Mouse (Mus musculus): ENCODE data around the gene Sema5a. TPM values are rescaled to one million over a fixed set of nuclear protein-coding genes. Genes with fewer than 3 reads are reported as not detected.

The Sema5a gene
- polyA plus RNA-seq, 1 experiment from 2014 or later, result 3.0 TPM

GRCm38 (mm10) chr15:32259362-32260096, 14.9 kb downstream of the Sema5a start:
- H3K27ac ChIP-seq (replicated peaks), result no peak overlapping the region
- 69% methylated on average over 5 of the region's 5 CpGs for WGBS
- peaks cover 16% of the 10 kb centered on the region for H3K4me1 ChIP-seq
- H3K4me3 ChIP-seq, result no peak overlapping the region
- no peak for DNase-seq (ENCODE audit: low spot score)
- no peaks in the 10 kb centered on the region for H3K36me3 ChIP-seq
- H3K27me3 ChIP-seq (ENCODE audit: low read depth, poor library complexity, severe bottlenecking), result no peaks in the 10 kb centered on the region
- no peaks in the 10 kb centered on the region for H3K9me3 ChIP-seq (replicated peaks)

GRCm38 (mm10) chr15:32260942-32261341, 16.3 kb downstream of the Sema5a start:
- H3K36me3 ChIP-seq, result no peaks in the 10 kb centered on the region
- H3K9me3 ChIP-seq (replicated peaks), result no peaks in the 10 kb centered on the region
- H3K4me1 ChIP-seq, result peaks cover 29% of the 10 kb centered on the region
- 65% methylated on average over 5 of the region's 5 CpGs for WGBS
- DNase-seq (ENCODE audit: low spot score), result no peak
- no peaks in the 10 kb centered on the region for H3K27me3 ChIP-seq (ENCODE audit: low read depth, poor library complexity, severe bottlenecking)
- no peak overlapping the region for H3K27ac ChIP-seq (replicated peaks)
- H3K4me3 ChIP-seq, result no peak overlapping the region

GRCm38 (mm10) chr15:32263651-32264050, 19.0 kb downstream of the Sema5a start:
- 0 out of 2 replicates have a peak, but pooled peaks cover 10% of the 10 kb centered on the region for H3K27me3 ChIP-seq (ENCODE audit: low read depth, poor library complexity, severe bottlenecking)
- H3K27ac ChIP-seq (replicated peaks), result no peak overlapping the region
- H3K4me1 ChIP-seq, result peaks cover 37% of the 10 kb centered on the region
- 52% methylated on average over 3 of the region's 3 CpGs for WGBS
- no peak overlapping the region for H3K4me3 ChIP-seq
- no peak for DNase-seq (ENCODE audit: low spot score)
- H3K9me3 ChIP-seq (replicated peaks), result no peaks in the 10 kb centered on the region
- no peaks in the 10 kb centered on the region for H3K36me3 ChIP-seq

GRCm38 (mm10) chr15:32264822-32265377, 20.3 kb downstream of the Sema5a start:
- no peaks in the 10 kb centered on the region for H3K9me3 ChIP-seq (replicated peaks)
- DNase-seq (ENCODE audit: low spot score), result no peak
- no peak overlapping the region for H3K4me3 ChIP-seq
- no peaks in the 10 kb centered on the region for H3K36me3 ChIP-seq
- 0 out of 2 replicates have a peak, but pooled peaks cover 10% of the 10 kb centered on the region for H3K27me3 ChIP-seq (ENCODE audit: low read depth, poor library complexity, severe bottlenecking)
- H3K27ac ChIP-seq (replicated peaks), result no peak overlapping the region
- 88% methylated on average over 7 of the region's 7 CpGs for WGBS
- H3K4me1 ChIP-seq, result peaks cover 40% of the 10 kb centered on the region

- Histone ChIP-seq H3K36me3 (no peaks in the 10 kb centered on the region), H3K4me3 (no peak overlapping the region), H3K27me3 (ENCODE audit: low read depth, poor library complexity, severe bottlenecking) (0 out of 2 replicates have a peak, but pooled peaks cover 10% of the 10 kb centered on the region), H3K27ac (replicated peaks) (no peak overlapping the region), H3K9me3 (replicated peaks) (no peaks in the 10 kb centered on the region), H3K4me1 (peaks cover 43% of the 10 kb centered on the region)
- DNase-seq (ENCODE audit: low spot score), result no peak
- WGBS, result 67% methylated on average over 9 of the region's 9 CpGs
These were observed 20.8 kb downstream of the Sema5a start for GRCm38 (mm10) chr15:32265378-32265934.

GRCm38 (mm10) chr15:32266122-32266820, 21.7 kb downstream of the Sema5a start:
- Histone ChIP-seq H3K36me3 (no peaks in the 10 kb centered on the region), H3K27me3 (ENCODE audit: low read depth, poor library complexity, severe bottlenecking) (0 out of 2 replicates have a peak, but pooled peaks cover 10% of the 10 kb centered on the region), H3K4me3 (no peak overlapping the region), H3K9me3 (replicated peaks) (no peaks in the 10 kb centered on the region), H3K27ac (replicated peaks) (no peak overlapping the region), H3K4me1 (peaks cover 36% of the 10 kb centered on the region)
- 89% methylated on average over 15 of the region's 15 CpGs for WGBS
- no peak for DNase-seq (ENCODE audit: low spot score)

GRCm38 (mm10) chr15:32270106-32270505, 25.5 kb downstream of the Sema5a start:
- WGBS, result 59% methylated on average over 2 of the region's 2 CpGs
- H3K36me3 ChIP-seq, result no peaks in the 10 kb centered on the region
- 0 out of 2 replicates have a peak, but pooled peaks cover 10% of the 10 kb centered on the region for H3K27me3 ChIP-seq (ENCODE audit: low read depth, poor library complexity, severe bottlenecking)
- H3K9me3 ChIP-seq (replicated peaks), result no peaks in the 10 kb centered on the region
- H3K27ac ChIP-seq (replicated peaks), result no peak overlapping the region
- no peak overlapping the region for H3K4me3 ChIP-seq
- H3K4me1 ChIP-seq, result peaks cover 22% of the 10 kb centered on the region
- DNase-seq (ENCODE audit: low spot score), result no peak

GRCm38 (mm10) chr15:32273925-32274324, 29.3 kb downstream of the Sema5a start:
- Histone ChIP-seq H3K27ac (replicated peaks) (no peak overlapping the region), H3K27me3 (ENCODE audit: low read depth, poor library complexity, severe bottlenecking) (no peaks in the 10 kb centered on the region), H3K4me3 (no peak overlapping the region), H3K36me3 (no peaks in the 10 kb centered on the region), H3K9me3 (replicated peaks) (no peaks in the 10 kb centered on the region), H3K4me1 (peaks cover 21% of the 10 kb centered on the region)
- WGBS, result 84% methylated on average over 6 of the region's 6 CpGs
- no peak for DNase-seq (ENCODE audit: low spot score)

- DNase-seq (ENCODE audit: low spot score), result no peak
- WGBS, result 92% methylated on average over 5 of the region's 5 CpGs
These were observed 30.4 kb downstream of the Sema5a start for GRCm38 (mm10) chr15:32275020-32275419.

GRCm38 (mm10) chr15:32278600-32278999, 34.0 kb downstream of the Sema5a start:
- no peak overlapping the region for H3K4me3 ChIP-seq
- no peaks in the 10 kb centered on the region for H3K27me3 ChIP-seq (ENCODE audit: low read depth, poor library complexity, severe bottlenecking)
- 63% methylated on average over 2 of the region's 2 CpGs for WGBS
- no peaks in the 10 kb centered on the region for H3K9me3 ChIP-seq (replicated peaks)
- DNase-seq (ENCODE audit: low spot score), result no peak
- H3K4me1 ChIP-seq, result peaks cover 19% of the 10 kb centered on the region; the same call in 1 of the 2 replicates
- H3K27ac ChIP-seq (replicated peaks), result 0 out of 2 replicates have a peak overlapping the region, but pooled peaks have one; percentile 7
- no peaks in the 10 kb centered on the region for H3K36me3 ChIP-seq

More at GRCm38 (mm10) chr15:32275020-32275419, 30.4 kb downstream of the Sema5a start:
- no peak overlapping the region for H3K27ac ChIP-seq (replicated peaks)
- H3K27me3 ChIP-seq (ENCODE audit: low read depth, poor library complexity, severe bottlenecking), result no peaks in the 10 kb centered on the region
- H3K36me3 ChIP-seq, result no peaks in the 10 kb centered on the region
- no peak overlapping the region for H3K4me3 ChIP-seq
- no peaks in the 10 kb centered on the region for H3K9me3 ChIP-seq (replicated peaks)
- H3K4me1 ChIP-seq, result peaks cover 21% of the 10 kb centered on the region

GRCm38 (mm10) chr15:32281374-32281773, 36.8 kb downstream of the Sema5a start:
- WGBS, result 86% methylated on average over 4 of the region's 4 CpGs
- H3K4me1 ChIP-seq, result peaks cover 10% of the 10 kb centered on the region; the same call in 1 of the 2 replicates
- H3K9me3 ChIP-seq (replicated peaks), result no peaks in the 10 kb centered on the region
- H3K27ac ChIP-seq (replicated peaks), result no peak overlapping the region
- H3K36me3 ChIP-seq, result no peaks in the 10 kb centered on the region
- H3K27me3 ChIP-seq (ENCODE audit: low read depth, poor library complexity, severe bottlenecking), result no peaks in the 10 kb centered on the region
- DNase-seq (ENCODE audit: low spot score), result no peak
- H3K4me3 ChIP-seq, result no peak overlapping the region

- Histone ChIP-seq H3K36me3 (no peaks in the 10 kb centered on the region), H3K4me3 (no peak overlapping the region), H3K27me3 (ENCODE audit: low read depth, poor library complexity, severe bottlenecking) (no peaks in the 10 kb centered on the region), H3K4me1 (no peaks in the 10 kb centered on the region), H3K9me3 (replicated peaks) (no peaks in the 10 kb centered on the region), H3K27ac (replicated peaks) (no peak overlapping the region)
- 90% methylated on average over 2 of the region's 2 CpGs for WGBS
- no peak for DNase-seq (ENCODE audit: low spot score)
These were observed 40.1 kb downstream of the Sema5a start for GRCm38 (mm10) chr15:32284688-32285087.
